Mouse (Mus musculus) heart, embryonic 11.5 days (tissue): ENCODE data around the gene Srcin1. TPM values are rescaled to one million over a fixed set of nuclear protein-coding genes. Genes with fewer than 3 reads are reported as not detected.

Experiments
- ATAC-seq: fragments of 200-750 bp; cut with Nextera tagmentation; replicated peaks from 2 replicates; pipeline ENCODE4 v1.8.0; 2017; ENCODE audit warnings: moderate library complexity; ENCODE audit not compliant: insufficient number of reproducible peaks, low FRiP score, low TSS enrichment
- H3K27ac ChIP-seq: fragments of 300-500 bp; sonication (generic); 2 replicates; pipeline ENCODE4 v1.5.1; 2014; ENCODE audit warnings: mild to moderate bottlenecking, low read depth, low read length
- H3K27me3 ChIP-seq: fragments of 300-500 bp; sonication (generic); 2 replicates; pipeline ENCODE4 v1.6.1; 2014; ENCODE audit warnings: mild to moderate bottlenecking, low read length, mixed read lengths; ENCODE audit not compliant: control insufficient read depth, insufficient read depth
- H3K36me3 ChIP-seq: fragments of 300-500 bp; sonication (generic); 2 replicates; pipeline ENCODE4 v1.6.1; 2014; ENCODE audit warnings: mild to moderate bottlenecking, low read length, moderate library complexity, mixed read lengths; ENCODE audit not compliant: control insufficient read depth, insufficient read depth
- H3K4me1 ChIP-seq: fragments of 300-500 bp; sonication (generic); 2 replicates; pipeline ENCODE4 v1.6.1; 2014; ENCODE audit warnings: low read length; ENCODE audit not compliant: control insufficient read depth, insufficient read depth
- H3K4me2 ChIP-seq: fragments of 300-500 bp; sonication (generic); 2 replicates; pipeline ENCODE4 v1.6.1; 2014; ENCODE audit warnings: mild to moderate bottlenecking, moderate library complexity
- H3K4me3 ChIP-seq: fragments of 300-500 bp; sonication (generic); 2 replicates; pipeline ENCODE4 v1.5.1; 2014; ENCODE audit warnings: low read depth, low read length
- H3K9ac ChIP-seq: fragments of 300-500 bp; sonication (generic); 2 replicates; pipeline ENCODE4 v1.6.1; 2014; ENCODE audit warnings: mild to moderate bottlenecking, low read depth, low read length, moderate library complexity
- H3K9me3 ChIP-seq: fragments of 300-500 bp; sonication (generic); replicated peaks from 2 replicates; pipeline ENCODE4 v1.6.1; 2016; ENCODE audit warnings: low read length; ENCODE audit not compliant: control insufficient read depth
- WGBS: fragments of 180-500 bp; shearing (Covaris S2); extraction: QIAGEN DNeasy Blood & Tissue Kit; methylation state at CpG from one replicate; pipeline ENCODE4 v1.1.7; 2014; ENCODE audit not compliant: insufficient replicate concordance; 5-methylcytosine and 5-hydroxymethylcytosine counted together
- polyA plus RNA-seq: library from polyadenylated mRNA; unstranded; fragments of >200 nt; fragmentation: Nextera tagmentation; extraction: Ambion mirVana; gene quantifications from 2 replicates; pipeline ENCODE4 v1.2.1, GENCODE M21; 2014

Gene Srcin1
- polyA plus RNA-seq, 1 experiment from 2014 or later: 0.23 TPM

GRCm38 (mm10) chr11:97468639-97469287 is 107.2 kb downstream of the Srcin1 start:
- H3K4me3 ChIP-seq: no peak overlapping the region
- peak overlapping the region; percentile 37; the same call in 1 of the 2 replicates for H3K27ac ChIP-seq
- H3K36me3 ChIP-seq: peaks cover 46% of the 10 kb centered on the region
- H3K9me3 ChIP-seq: no peaks in the 10 kb centered on the region
- no peaks in the 10 kb centered on the region for H3K27me3 ChIP-seq
- no peak overlapping the region for H3K9ac ChIP-seq
- no peak overlapping the region for H3K4me2 ChIP-seq
- no peaks in the 10 kb centered on the region for H3K4me1 ChIP-seq
- no peak for ATAC-seq
- WGBS: 49% methylated on average over 14 of the region's 14 CpGs

GRCm38 (mm10) chr11:97466444-97467160 is 109.4 kb downstream of the Srcin1 start:
- ATAC-seq: no peak
- Histone ChIP-seq H3K27me3 (no peaks in the 10 kb centered on the region), H3K9ac (peak overlapping the region; percentile 16; the same call in 1 of the 2 replicates), H3K36me3 (peaks cover 53% of the 10 kb centered on the region), H3K9me3 (no peaks in the 10 kb centered on the region), H3K4me1 (no peaks in the 10 kb centered on the region), H3K27ac (no peak overlapping the region), H3K4me2 (no peak overlapping the region), H3K4me3 (no peak overlapping the region)
- 78% methylated on average over 10 of the region's 10 CpGs for WGBS

- WGBS: 90% methylated on average over 12 of the region's 12 CpGs
- Histone ChIP-seq H3K27ac (no peak overlapping the region), H3K4me1 (no peaks in the 10 kb centered on the region), H3K9ac (no peak overlapping the region), H3K9me3 (no peaks in the 10 kb centered on the region), H3K4me3 (no peak overlapping the region), H3K4me2 (no peak overlapping the region), H3K27me3 (no peaks in the 10 kb centered on the region), H3K36me3 (peaks cover 56% of the 10 kb centered on the region)
- ATAC-seq: no peak
Observed at GRCm38 (mm10) chr11:97465957-97466356, 110.0 kb downstream of the Srcin1 start.

- Histone ChIP-seq H3K9ac (no peak overlapping the region), H3K36me3 (peaks cover 61% of the 10 kb centered on the region), H3K4me3 (no peak overlapping the region), H3K4me2 (no peak overlapping the region), H3K27ac (no peak overlapping the region), H3K27me3 (no peaks in the 10 kb centered on the region), H3K9me3 (no peaks in the 10 kb centered on the region), H3K4me1 (no peaks in the 10 kb centered on the region)
- 90% methylated on average over 4 of the region's 4 CpGs for WGBS
- ATAC-seq: no peak
Observed at GRCm38 (mm10) chr11:97463991-97464390, 112.0 kb downstream of the Srcin1 start.

- no peak for ATAC-seq
- Histone ChIP-seq H3K27ac (no peak overlapping the region), H3K4me2 (no peak overlapping the region), H3K9ac (no peak overlapping the region), H3K36me3 (peaks cover 61% of the 10 kb centered on the region), H3K4me3 (no peak overlapping the region), H3K27me3 (no peaks in the 10 kb centered on the region), H3K4me1 (no peaks in the 10 kb centered on the region), H3K9me3 (no peaks in the 10 kb centered on the region)
- WGBS: 51% methylated on average over 33 of the region's 33 CpGs
Observed at GRCm38 (mm10) chr11:97463166-97463565, 112.8 kb downstream of the Srcin1 start.

- Histone ChIP-seq H3K4me2 (no peak overlapping the region), H3K9ac (no peak overlapping the region), H3K4me1 (no peaks in the 10 kb centered on the region), H3K9me3 (no peaks in the 10 kb centered on the region), H3K36me3 (peaks cover 61% of the 10 kb centered on the region), H3K4me3 (no peak overlapping the region), H3K27ac (no peak overlapping the region), H3K27me3 (no peaks in the 10 kb centered on the region)
- 87% methylated on average over 6 of the region's 6 CpGs for whole genome bisulfite sequencing
- no peak for ATAC-seq
Observed at GRCm38 (mm10) chr11:97462538-97462937, 113.4 kb downstream of the Srcin1 start.

- 95% methylated on average over 3 of the region's 3 CpGs for WGBS
- ATAC-seq: no peak
Observed at GRCm38 (mm10) chr11:97461307-97461820, 114.6 kb downstream of the Srcin1 start.

More at GRCm38 (mm10) chr11:97461307-97461820, 114.6 kb downstream of the Srcin1 start:
- no peak overlapping the region for H3K27ac ChIP-seq
- no peak overlapping the region for H3K4me2 ChIP-seq
- H3K4me1 ChIP-seq: no peaks in the 10 kb centered on the region
- H3K4me3 ChIP-seq: no peak overlapping the region
- no peaks in the 10 kb centered on the region for H3K9me3 ChIP-seq
- H3K36me3 ChIP-seq: peaks cover 53% of the 10 kb centered on the region
- H3K9ac ChIP-seq: no peak overlapping the region
- H3K27me3 ChIP-seq: no peaks in the 10 kb centered on the region
